Mouse (Mus musculus): ENCODE measurements around the gene Spp1. TPM values are rescaled to one million over a fixed set of nuclear protein-coding genes. Genes with fewer than 3 reads are reported as not detected.

Gene Spp1
- polyA plus RNA-seq, 1 experiment from 2014 or later = 11.0 TPM

DNA sequence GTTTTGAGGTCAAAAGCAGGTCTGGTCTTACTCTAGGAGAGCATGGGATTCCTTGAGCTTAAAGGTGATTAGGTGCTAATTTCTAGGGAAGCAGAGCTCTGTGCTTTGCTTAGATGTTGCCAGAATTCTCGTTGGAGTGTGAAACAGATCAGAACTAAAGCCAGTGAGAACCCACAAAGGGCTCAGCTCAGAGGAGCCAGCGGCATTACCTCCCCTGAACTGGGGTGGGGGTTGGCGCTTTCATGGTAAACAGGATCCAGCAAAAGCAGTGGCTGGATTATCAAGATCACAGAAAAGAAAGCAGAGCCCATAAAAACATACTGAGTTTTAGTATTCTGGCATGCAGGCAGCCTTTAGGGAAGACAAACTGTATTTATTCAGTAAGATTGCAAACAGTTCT is 28.2 kb upstream of the Spp1 start:
- H3K4me1 ChIP-seq = peaks cover 5% of the 10 kb centered on the region
- H3K4me3 ChIP-seq = no peak overlapping the region
- WGBS = 16% methylated on average over 3 of the region's 3 CpGs
- H3K9ac ChIP-seq = no peak overlapping the region
- no peaks in the 10 kb centered on the region for H3K36me3 ChIP-seq (replicated peaks)
- ATAC-seq (replicated peaks) = no peak
- no peak overlapping the region for H3K27ac ChIP-seq
- H3K27me3 ChIP-seq (replicated peaks) = no peaks in the 10 kb centered on the region
- no peak overlapping the region for H3K4me2 ChIP-seq
- no peaks in the 10 kb centered on the region for H3K9me3 ChIP-seq

DNA sequence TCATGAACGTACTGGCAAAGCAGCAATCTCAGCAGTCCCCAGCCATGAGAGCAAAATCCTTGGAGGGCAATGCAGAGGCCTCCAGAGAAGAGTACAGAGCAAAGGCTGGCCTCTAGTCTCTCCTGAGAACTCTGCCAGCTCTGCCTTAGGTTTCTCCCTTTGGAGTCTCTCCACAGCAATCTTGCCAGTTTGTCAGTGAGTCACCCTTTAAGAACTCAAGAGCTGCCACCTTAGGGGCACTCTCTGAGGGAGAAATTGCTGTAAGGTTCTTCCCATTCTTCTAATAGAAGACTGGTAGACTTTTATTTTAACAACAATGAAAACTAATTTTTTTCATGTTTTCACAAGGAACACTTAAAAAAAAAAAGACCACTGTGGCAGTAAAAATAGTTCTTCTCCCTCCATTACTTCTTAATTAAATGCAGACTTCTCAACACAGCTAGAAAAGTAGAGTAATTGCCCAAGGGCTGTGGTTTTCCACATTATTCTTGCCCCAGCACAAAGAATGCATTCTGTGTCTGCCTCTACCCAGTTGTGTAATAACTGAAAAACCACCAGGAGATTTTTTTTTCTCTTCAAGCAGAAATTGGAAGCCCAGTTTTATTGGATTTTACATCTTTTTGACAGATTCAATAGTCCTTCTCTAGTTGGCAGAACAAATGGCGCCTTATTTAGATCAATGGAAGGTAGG is 27.2 kb upstream of the Spp1 start:
- H3K9me3 ChIP-seq = no peaks in the 10 kb centered on the region
- no peak for ATAC-seq (replicated peaks)
- no peaks in the 10 kb centered on the region for H3K36me3 ChIP-seq (replicated peaks)
- H3K4me1 ChIP-seq = peaks cover 5% of the 10 kb centered on the region
- 73% methylated on average over 2 of the region's 2 CpGs for WGBS
- no peak overlapping the region for H3K9ac ChIP-seq
- no peak overlapping the region for H3K4me2 ChIP-seq
- H3K27ac ChIP-seq = no peak overlapping the region
- no peak overlapping the region for H3K4me3 ChIP-seq
- H3K27me3 ChIP-seq (replicated peaks) = no peaks in the 10 kb centered on the region

DNA sequence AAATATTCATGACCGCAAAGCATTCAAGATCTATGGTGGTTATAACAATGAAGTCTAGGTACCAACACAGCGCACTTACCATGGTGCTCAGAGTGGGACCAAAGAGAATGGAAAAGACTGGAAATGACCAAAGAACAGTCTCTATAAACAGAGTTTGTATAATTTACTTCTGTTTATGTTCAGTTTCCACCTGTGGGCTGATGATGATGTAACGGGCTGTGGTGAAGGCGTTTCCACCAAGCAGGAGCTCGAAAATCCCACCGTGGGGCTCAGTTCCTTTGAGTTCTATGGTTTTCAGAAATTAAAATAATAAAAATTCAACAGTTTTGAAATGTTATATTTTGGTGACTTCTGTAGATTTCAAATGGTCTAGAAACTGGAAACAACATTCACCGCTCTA is 26.4 kb upstream of the Spp1 start:
- WGBS = 97% methylated on average over 7 of the region's 7 CpGs
- no peaks in the 10 kb centered on the region for H3K27me3 ChIP-seq (replicated peaks)
- H3K9ac ChIP-seq = no peak overlapping the region
- peaks cover 5% of the 10 kb centered on the region for H3K4me1 ChIP-seq
- H3K36me3 ChIP-seq (replicated peaks) = no peaks in the 10 kb centered on the region
- ATAC-seq (replicated peaks) = no peak
- no peak overlapping the region for H3K4me3 ChIP-seq
- H3K4me2 ChIP-seq = no peak overlapping the region
- H3K9me3 ChIP-seq = no peaks in the 10 kb centered on the region
- H3K27ac ChIP-seq = no peak overlapping the region

DNA sequence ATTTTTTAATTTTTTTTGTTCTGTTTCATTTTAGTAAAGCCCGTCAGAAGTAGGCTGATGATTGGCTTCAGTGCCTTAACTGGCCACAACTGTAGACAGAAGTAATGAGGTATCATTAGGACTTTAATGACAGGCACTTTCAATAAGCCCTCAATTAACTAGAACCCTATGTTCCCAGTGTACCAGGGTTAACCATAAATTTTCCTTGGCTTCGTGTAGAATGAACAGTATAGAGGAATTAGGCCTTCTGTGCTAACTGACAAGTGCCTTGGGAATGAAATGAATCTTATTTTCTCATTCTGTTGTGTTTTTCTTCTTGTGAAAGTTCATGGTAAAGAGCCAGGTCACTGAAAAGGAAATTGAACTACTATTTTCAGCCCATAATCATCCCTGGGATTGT is 18.9 kb upstream of the Spp1 start:
- Histone ChIP-seq H3K4me2 (no peak overlapping the region), H3K9me3 (no peaks in the 10 kb centered on the region), H3K36me3 (replicated peaks) (no peaks in the 10 kb centered on the region), H3K9ac (no peak overlapping the region), H3K27me3 (replicated peaks) (no peaks in the 10 kb centered on the region), H3K27ac (no peak overlapping the region), H3K4me1 (no peaks in the 10 kb centered on the region), H3K4me3 (no peak overlapping the region)
- no peak for ATAC-seq (replicated peaks)
- 77% methylated on average over 2 of the region's 2 CpGs for WGBS

DNA sequence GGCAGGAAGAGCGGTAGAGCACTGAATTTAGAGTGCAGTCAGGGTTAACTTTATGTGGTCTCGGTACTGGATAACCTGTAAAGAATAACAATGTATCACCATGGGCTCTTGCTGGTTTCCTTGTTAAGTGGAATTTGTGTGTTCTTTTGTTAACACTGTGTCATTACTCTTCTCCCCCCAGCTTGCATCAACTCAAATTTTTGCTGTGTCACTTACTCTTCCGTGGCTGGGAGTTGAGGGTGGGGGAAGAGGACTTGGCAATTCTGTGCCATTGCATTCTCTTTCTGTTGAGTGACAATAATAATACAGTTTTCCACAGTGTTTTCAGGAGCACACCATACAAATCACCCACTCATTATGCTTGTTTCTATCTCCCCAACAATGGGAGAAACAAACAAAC is 17.9 kb upstream of the Spp1 start:
- H3K27me3 ChIP-seq (replicated peaks) = no peaks in the 10 kb centered on the region
- H3K9ac ChIP-seq = no peak overlapping the region
- H3K27ac ChIP-seq = no peak overlapping the region
- no peaks in the 10 kb centered on the region for H3K36me3 ChIP-seq (replicated peaks)
- ATAC-seq (replicated peaks) = no peak
- H3K4me1 ChIP-seq = no peaks in the 10 kb centered on the region
- H3K9me3 ChIP-seq = no peaks in the 10 kb centered on the region
- H3K4me2 ChIP-seq = no peak overlapping the region
- H3K4me3 ChIP-seq = no peak overlapping the region
- 73% methylated on average over 3 of the region's 3 CpGs for WGBS

DNA sequence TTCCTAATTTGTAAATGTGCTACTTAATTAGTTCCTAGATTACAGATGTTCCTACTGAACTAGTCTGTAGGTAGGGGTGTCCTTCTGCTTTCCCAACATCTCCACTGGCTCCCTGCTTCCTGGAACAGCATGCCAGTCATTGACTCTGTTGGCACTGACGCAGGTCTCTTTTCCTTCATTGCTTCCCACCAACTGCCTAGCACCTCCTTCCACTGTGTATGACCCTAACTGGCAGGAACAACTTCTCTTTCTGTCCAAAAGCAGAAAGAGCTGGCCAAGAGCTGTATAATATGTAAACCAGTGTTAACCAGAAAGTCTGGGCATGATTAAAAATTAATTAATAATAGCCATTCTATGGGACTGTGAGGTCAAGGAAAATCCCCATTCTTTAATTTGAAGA is 17.2 kb upstream of the Spp1 start:
- Histone ChIP-seq H3K4me2 (no peak overlapping the region), H3K27ac (no peak overlapping the region), H3K27me3 (replicated peaks) (no peaks in the 10 kb centered on the region), H3K9me3 (no peaks in the 10 kb centered on the region), H3K36me3 (replicated peaks) (no peaks in the 10 kb centered on the region), H3K4me3 (no peak overlapping the region), H3K4me1 (no peaks in the 10 kb centered on the region), H3K9ac (no peak overlapping the region)
- WGBS = 93% methylated on average over 1 of the region's 1 CpGs
- ATAC-seq (replicated peaks) = no peak

DNA sequence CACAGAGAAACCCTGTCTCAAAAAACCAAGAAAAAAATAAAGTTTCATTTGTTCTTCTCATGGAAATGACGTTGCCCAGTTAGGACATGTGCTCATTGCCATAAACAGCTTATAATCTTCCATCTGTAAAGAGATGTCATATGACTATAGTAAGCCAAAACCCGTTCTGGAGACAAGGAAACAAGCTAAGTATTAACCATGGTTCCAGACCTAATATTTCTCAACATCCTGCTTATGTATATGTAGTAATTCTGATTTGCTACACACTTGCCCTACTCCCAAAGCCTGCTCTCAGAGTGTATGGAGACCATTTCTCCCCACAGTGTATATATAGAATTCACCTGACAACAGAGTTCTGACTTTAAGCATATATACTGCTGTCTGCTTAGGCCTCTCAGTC is 12.9 kb upstream of the Spp1 start:
- Histone ChIP-seq H3K27me3 (replicated peaks) (no peaks in the 10 kb centered on the region), H3K4me2 (no peak overlapping the region), H3K4me1 (no peaks in the 10 kb centered on the region), H3K9ac (no peak overlapping the region), H3K36me3 (replicated peaks) (no peaks in the 10 kb centered on the region), H3K27ac (no peak overlapping the region), H3K4me3 (no peak overlapping the region), H3K9me3 (no peaks in the 10 kb centered on the region)
- no peak for ATAC-seq (replicated peaks)
- 65% methylated on average over 2 of the region's 2 CpGs for WGBS

DNA sequence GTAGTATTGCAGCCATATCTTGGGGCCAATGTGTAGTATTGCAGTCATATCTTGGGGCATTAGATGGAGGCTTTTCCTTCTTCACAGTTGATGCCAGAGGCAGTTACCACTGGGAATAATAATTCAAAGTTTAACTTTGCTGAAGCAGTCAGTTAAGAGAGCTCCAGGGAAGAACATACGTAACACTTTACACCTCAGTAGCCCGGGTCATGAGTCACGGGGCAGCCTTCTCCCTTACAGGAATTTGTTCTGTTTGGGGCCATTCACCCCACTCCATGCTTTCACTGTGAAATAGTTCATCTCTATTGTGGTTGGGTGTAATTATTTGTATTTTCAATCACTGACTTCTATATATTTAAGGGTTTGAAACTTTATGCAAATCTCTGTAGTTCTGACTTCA is 11.1 kb upstream of the Spp1 start:
- no peaks in the 10 kb centered on the region for H3K27me3 ChIP-seq (replicated peaks)
- no peaks in the 10 kb centered on the region for H3K36me3 ChIP-seq (replicated peaks)
- no peak overlapping the region for H3K9ac ChIP-seq
- no peaks in the 10 kb centered on the region for H3K4me1 ChIP-seq
- WGBS = 92% methylated on average over 3 of the region's 3 CpGs
- no peak for ATAC-seq (replicated peaks)
- no peak overlapping the region for H3K4me3 ChIP-seq
- H3K27ac ChIP-seq = no peak overlapping the region
- no peaks in the 10 kb centered on the region for H3K9me3 ChIP-seq
- H3K4me2 ChIP-seq = no peak overlapping the region

DNA sequence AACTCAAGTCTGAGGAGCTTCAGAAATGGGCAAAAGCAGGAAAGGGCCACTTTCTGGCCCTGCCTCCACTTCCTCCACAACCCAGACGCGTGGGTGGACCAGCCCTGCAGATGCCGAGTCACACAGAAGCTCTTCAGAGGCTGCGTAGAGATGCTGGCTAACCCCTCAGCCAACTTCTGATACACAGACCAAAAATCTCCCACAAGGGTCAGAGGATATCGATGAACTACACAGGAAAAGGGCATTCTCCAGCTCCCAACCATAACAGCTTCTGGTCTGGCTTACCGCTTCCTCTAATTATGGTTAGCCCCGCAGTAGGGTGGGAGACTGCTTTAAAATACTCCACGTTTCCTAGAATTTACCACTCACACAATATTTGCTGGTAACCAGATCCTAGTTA is 9.0 kb upstream of the Spp1 start:
- WGBS = 87% methylated on average over 8 of the region's 8 CpGs
- Histone ChIP-seq H3K4me3 (no peak overlapping the region), H3K4me2 (no peak overlapping the region), H3K4me1 (no peaks in the 10 kb centered on the region), H3K9me3 (no peaks in the 10 kb centered on the region), H3K27me3 (replicated peaks) (no peaks in the 10 kb centered on the region), H3K9ac (no peak overlapping the region), H3K36me3 (replicated peaks) (no peaks in the 10 kb centered on the region), H3K27ac (no peak overlapping the region)
- no peak for ATAC-seq (replicated peaks)

DNA sequence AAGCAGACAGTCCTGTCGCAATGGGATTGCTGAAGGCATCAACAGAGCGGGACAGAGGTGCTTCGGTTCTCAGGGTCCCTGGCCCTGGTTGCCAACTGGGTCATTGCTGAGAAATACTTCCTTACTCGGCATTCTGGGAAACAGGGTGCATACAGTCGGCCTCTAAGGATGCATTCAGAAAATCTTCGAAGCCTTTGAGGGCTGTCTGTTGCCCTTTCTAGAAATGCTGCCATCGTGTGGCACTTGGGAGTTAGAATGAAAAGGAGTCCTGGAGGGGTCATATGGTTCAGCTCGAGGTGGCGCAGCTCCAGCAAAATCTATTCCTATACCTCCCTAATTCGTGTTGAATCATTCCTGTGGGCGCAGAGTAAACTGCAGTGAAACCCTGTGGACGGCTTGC is 2.0 kb upstream of the Spp1 start:
- Histone ChIP-seq H3K4me2 (no peak overlapping the region; the same call in 1 of the 2 replicates), H3K9me3 (no peaks in the 10 kb centered on the region), H3K4me3 (no peak overlapping the region), H3K4me1 (no peaks in the 10 kb centered on the region), H3K36me3 (replicated peaks) (no peaks in the 10 kb centered on the region), H3K9ac (no peak overlapping the region), H3K27ac (no peak overlapping the region), H3K27me3 (replicated peaks) (no peaks in the 10 kb centered on the region)
- no peak for ATAC-seq (replicated peaks)
- 41% methylated on average over 12 of the region's 12 CpGs for WGBS

DNA sequence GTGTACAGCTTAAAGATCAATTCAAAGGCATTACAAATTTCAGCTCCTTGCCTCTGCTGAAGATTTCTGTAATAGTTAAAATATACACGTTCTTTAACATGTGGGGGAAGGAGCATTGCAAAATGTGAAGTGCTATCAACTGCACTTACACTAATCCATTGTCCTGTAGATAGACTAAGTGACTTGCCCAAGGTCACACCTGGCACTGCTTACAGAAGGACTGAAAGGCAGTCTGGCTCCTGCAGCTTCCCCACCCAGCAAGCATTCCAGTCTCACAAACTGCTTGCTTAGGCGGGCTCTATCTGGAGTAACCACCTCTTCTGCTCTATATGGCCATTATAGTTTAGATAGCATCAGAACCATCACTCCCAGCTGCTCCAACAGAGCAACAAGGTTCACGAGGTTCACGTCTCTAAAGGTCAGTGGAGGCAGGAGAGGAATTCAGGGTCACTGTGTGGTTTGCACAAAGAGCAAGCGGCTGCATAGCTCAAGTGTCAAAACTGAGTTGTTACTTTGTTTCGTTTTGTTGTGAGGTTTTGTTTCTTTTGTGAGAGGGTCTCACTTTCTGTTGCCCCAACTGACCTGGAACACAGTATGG is 851 bp upstream of the Spp1 start:
- Histone ChIP-seq H3K4me2 (no peak overlapping the region), H3K36me3 (replicated peaks) (no peaks in the 10 kb centered on the region), H3K4me3 (no peak overlapping the region), H3K9me3 (no peaks in the 10 kb centered on the region), H3K27me3 (replicated peaks) (no peaks in the 10 kb centered on the region), H3K9ac (no peak overlapping the region), H3K4me1 (no peaks in the 10 kb centered on the region), H3K27ac (no peak overlapping the region)
- ATAC-seq (replicated peaks) = no peak
- whole genome bisulfite sequencing = 65% methylated on average over 6 of the region's 6 CpGs

DNA sequence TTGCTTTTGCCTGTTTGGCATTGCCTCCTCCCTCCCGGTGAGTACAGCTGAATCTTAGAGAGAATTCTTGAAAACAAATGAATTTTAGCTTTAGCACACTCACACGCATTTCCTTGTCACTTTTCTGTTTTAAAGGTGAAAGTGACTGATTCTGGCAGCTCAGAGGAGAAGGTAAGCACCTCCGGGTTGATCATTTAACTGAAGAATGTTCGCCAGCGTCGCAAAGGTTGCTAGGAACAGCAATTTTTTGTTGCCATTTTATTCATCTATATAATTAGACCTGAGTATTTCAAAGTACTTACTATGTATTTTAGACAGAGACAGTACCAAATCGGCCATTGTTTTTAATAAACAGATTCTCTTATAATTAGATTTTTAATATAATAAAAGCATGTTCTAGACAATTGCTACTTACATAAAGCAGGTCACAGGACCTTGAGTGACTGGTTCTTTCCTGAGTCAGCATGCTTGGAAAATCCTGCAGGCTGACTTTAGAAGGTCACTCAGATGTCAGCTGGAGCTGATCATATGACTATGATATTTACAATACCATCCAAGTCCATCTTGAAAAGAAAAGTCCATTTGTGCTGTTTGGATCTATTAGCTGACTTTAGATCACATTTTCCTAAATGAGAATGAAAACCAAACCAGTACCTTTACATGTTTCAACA is 1.6 kb downstream of the Spp1 start:
- Histone ChIP-seq H3K36me3 (replicated peaks) (no peaks in the 10 kb centered on the region), H3K4me3 (no peak overlapping the region), H3K27me3 (replicated peaks) (no peaks in the 10 kb centered on the region), H3K27ac (no peak overlapping the region), H3K9me3 (no peaks in the 10 kb centered on the region), H3K9ac (no peak overlapping the region), H3K4me1 (no peaks in the 10 kb centered on the region), H3K4me2 (no peak overlapping the region)
- ATAC-seq (replicated peaks) = no peak
- WGBS = 92% methylated on average over 7 of the region's 7 CpGs

DNA sequence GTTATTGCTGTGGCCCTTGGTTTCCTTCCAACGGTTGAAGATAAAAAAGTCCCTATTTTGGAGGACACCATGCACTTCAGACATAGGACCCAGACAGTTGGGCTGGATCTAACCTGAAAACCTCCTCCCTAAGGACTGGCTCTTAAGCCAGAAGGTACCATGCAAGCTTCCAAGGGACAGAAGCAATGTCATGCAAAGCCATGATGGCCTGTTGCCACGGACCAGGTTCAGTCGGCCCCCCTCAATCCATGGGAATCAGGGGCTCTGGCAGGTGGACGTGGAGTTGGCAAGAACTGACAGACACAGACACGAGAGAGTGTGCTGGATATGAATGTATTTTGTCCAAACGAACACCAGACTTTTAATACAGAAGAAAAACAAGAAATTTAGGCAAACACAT is 7.5 kb downstream of the Spp1 start:
- Histone ChIP-seq H3K27ac (no peak overlapping the region), H3K4me2 (no peak overlapping the region), H3K9ac (no peak overlapping the region), H3K4me3 (no peak overlapping the region), H3K9me3 (no peaks in the 10 kb centered on the region), H3K4me1 (peaks cover 2% of the 10 kb centered on the region; the same call in 1 of the 2 replicates), H3K27me3 (replicated peaks) (no peaks in the 10 kb centered on the region), H3K36me3 (replicated peaks) (no peaks in the 10 kb centered on the region)
- 68% methylated on average over 6 of the region's 6 CpGs for WGBS
- no peak for ATAC-seq (replicated peaks)
